9 mouse cellular contexts compared by ENCODE assay signal in genomic region chr12:80691671-80692091, GRCm38 (mm10). TPM values are rescaled to one million over a fixed set of nuclear protein-coding genes. Genes with fewer than 3 reads are reported as not detected.
DNase-seq lines count a peak whose midpoint lies in the region; ATAC-seq lines count a peak whose summit lies in the region.
"Had no signal": no experiment of that assay in that cellular context is flagged by ENCODE, and none has a peak within 500 bp of the region (broad histone marks: within the 10 kb centered on the region; RNA-seq: fewer than 3 reads in every experiment).

No protein-coding gene starts in this region.

- H3K4me2 ChIP-seq in neural tube, embryonic 11.5 days (ENCODE audit: low read depth), result no peak overlapping the region; the same call in 1 of the 2 replicates
- peak overlapping the region; percentile 46; the same call in 1 of the 2 replicates for H3K4me2 ChIP-seq in hindbrain, embryonic 11.5 days (replicated peaks; ENCODE audit: low read depth, low read length)
- H3K4me2 ChIP-seq in limb, embryonic 12.5 days, result peak overlapping the region; percentile 68

- H3K9me3 ChIP-seq in neural tube, embryonic 11.5 days (ENCODE audit: control insufficient read depth, low read length), result no peaks in the 10 kb centered on the region
- H3K9me3 ChIP-seq in hindbrain, embryonic 11.5 days (ENCODE audit: control insufficient read depth, low read length), result no peaks in the 10 kb centered on the region
- no peaks in the 10 kb centered on the region for H3K9me3 ChIP-seq in limb, embryonic 12.5 days

- H3K4me1 ChIP-seq in neural tube, embryonic 11.5 days (ENCODE audit: control insufficient read depth, insufficient read depth, low read length), result 0 out of 2 replicates have a peak, but pooled peaks cover 2% of the 10 kb centered on the region
- no peaks in the 10 kb centered on the region for H3K4me1 ChIP-seq in hindbrain, embryonic 11.5 days (replicated peaks; ENCODE audit: control insufficient read depth, insufficient read depth, low read length)
- H3K4me1 ChIP-seq in limb, embryonic 12.5 days (replicated peaks), result peaks cover 16% of the 10 kb centered on the region

- DNase-seq in neural tube, embryonic 11.5 days (ENCODE audit: low spot score), result peak; percentile 15
- DNase-seq in neural tube, embryonic 10.5 days (ENCODE audit: extremely low spot score, low spot score), result no peak
- DNase-seq in hindbrain, embryonic 11.5 days (ENCODE audit: low spot score), result peak; percentile 9
- peak; percentile 73 for DNase-seq in skeletal muscle tissue, adult 2 months (ENCODE audit: low read depth, low spot score)
- no peak for DNase-seq in layer of hippocampus, adult 11-12 months (ENCODE audit: low spot score)
- DNase-seq in retina, embryonic 14.5 days (ENCODE audit: low spot score), result no peak

- H3K27ac ChIP-seq in neural tube, embryonic 11.5 days (ENCODE audit: low read depth, low read length), result no peak overlapping the region
- H3K27ac ChIP-seq in hindbrain, embryonic 11.5 days (ENCODE audit: low read depth, low read length), result no peak overlapping the region
- no peak overlapping the region for H3K27ac ChIP-seq in limb, embryonic 12.5 days
- H3K27ac ChIP-seq: macrophage had no signal

- H3K27me3 ChIP-seq in neural tube, embryonic 11.5 days (ENCODE audit: control insufficient read depth, insufficient read depth, low read length), result peaks cover 32% of the 10 kb centered on the region
- peaks cover 31% of the 10 kb centered on the region for H3K27me3 ChIP-seq in hindbrain, embryonic 11.5 days (ENCODE audit: control insufficient read depth, insufficient read depth, low read length)
- peaks cover 69% of the 10 kb centered on the region for H3K27me3 ChIP-seq in limb, embryonic 12.5 days

- 10% methylated on average over 12 of the region's 12 CpGs for WGBS in neural tube, embryonic 11.5 days
- WGBS in hindbrain, embryonic 11.5 days, result 11% methylated on average over 12 of the region's 12 CpGs
- 11% methylated on average over 12 of the region's 12 CpGs for WGBS in limb, embryonic 12.5 days

- no peak overlapping the region for H3K4me3 ChIP-seq in neural tube, embryonic 11.5 days (ENCODE audit: low read depth, low read length)
- H3K4me3 ChIP-seq in hindbrain, embryonic 11.5 days (ENCODE audit: low read depth, low read length), result no peak overlapping the region
- peak overlapping the region; percentile 41 for H3K4me3 ChIP-seq in limb, embryonic 12.5 days (replicated peaks)

- no peak overlapping the region for H3K9ac ChIP-seq in neural tube, embryonic 11.5 days (ENCODE audit: low read length)
- no peak overlapping the region for H3K9ac ChIP-seq in hindbrain, embryonic 11.5 days (ENCODE audit: low read depth, low read length)
- no peak overlapping the region for H3K9ac ChIP-seq in limb, embryonic 12.5 days (replicated peaks)

- no peak for ATAC-seq in neural tube, embryonic 11.5 days (ENCODE audit: insufficient read depth, low FRiP score, low TSS enrichment)
- no peak for ATAC-seq in hindbrain, embryonic 11.5 days (ENCODE audit: low FRiP score)
- ATAC-seq in limb, embryonic 12.5 days (ENCODE audit: insufficient number of reproducible peaks, insufficient read depth, low FRiP score, low TSS enrichment, low read depth), result no peak
- no peak for ATAC-seq in inflammation-experienced regulatory T-cells, adult 6 months

- H3K36me3 ChIP-seq in neural tube, embryonic 11.5 days (ENCODE audit: control insufficient read depth, insufficient read depth, low read length), result no peaks in the 10 kb centered on the region
- no peaks in the 10 kb centered on the region for H3K36me3 ChIP-seq in hindbrain, embryonic 11.5 days (ENCODE audit: control insufficient read depth, insufficient read depth, low read length)
- H3K36me3 ChIP-seq in limb, embryonic 12.5 days, result no peaks in the 10 kb centered on the region

RNA-seq across cellular contexts. Expression of gene Plekhd1, which starts 0.7 kb away (rescaled TPM):
- polyA plus RNA-seq in neural tube, embryonic 11.5 days (2014; fragmentation: Nextera tagmentation; extraction: Ambion mirVana), result 1.3 and 1.5 TPM in 2 replicates
- 1.1 and 1.2 TPM in 2 replicates for polyA plus RNA-seq in hindbrain, embryonic 11.5 days (2014; fragmentation: Nextera tagmentation; extraction: Ambion mirVana)
- 0.44 TPM in 1 of 2 replicates, not detected in the other for polyA plus RNA-seq in limb, embryonic 12.5 days (2016; fragmentation: Nextera tagmentation; extraction: Ambion mirVana)
- polyA plus RNA-seq in inflammation-experienced regulatory T-cells, adult 6 months (2017; shearing (Covaris generic)), result 1 to 10 TPM in 2 of 3 experiments, not detected in 1; 1.5 to 2.4 TPM
- polyA plus RNA-seq: macrophage had no signal

RNA-seq across cellular contexts. Expression of gene Erh, which starts 47.5 kb away (rescaled TPM):
- polyA plus RNA-seq in neural tube, embryonic 11.5 days (2014; fragmentation: Nextera tagmentation; extraction: Ambion mirVana), result 335 and 346 TPM in 2 replicates
- 322 and 356 TPM in 2 replicates for polyA plus RNA-seq in hindbrain, embryonic 11.5 days (2014; fragmentation: Nextera tagmentation; extraction: Ambion mirVana)
- 357 and 362 TPM in 2 replicates for polyA plus RNA-seq in limb, embryonic 12.5 days (2016; fragmentation: Nextera tagmentation; extraction: Ambion mirVana)
- 100 to 1,000 TPM; 131 to 147 (median 146) TPM for polyA plus RNA-seq in inflammation-experienced regulatory T-cells, adult 6 months (2017; shearing (Covaris generic))

RNA-seq across cellular contexts. Expression of gene Slc39a9, which starts 48.0 kb away (rescaled TPM):
- 31.2 and 31.6 TPM in 2 replicates for polyA plus RNA-seq in neural tube, embryonic 11.5 days (2014; fragmentation: Nextera tagmentation; extraction: Ambion mirVana)
- polyA plus RNA-seq in hindbrain, embryonic 11.5 days (2014; fragmentation: Nextera tagmentation; extraction: Ambion mirVana), result 24.9 and 25.6 TPM in 2 replicates
- 26.1 and 26.6 TPM in 2 replicates for polyA plus RNA-seq in limb, embryonic 12.5 days (2016; fragmentation: Nextera tagmentation; extraction: Ambion mirVana)
- 10 to 100 TPM; 22.2 to 22.7 (median 22.5) TPM for polyA plus RNA-seq in inflammation-experienced regulatory T-cells, adult 6 months (2017; shearing (Covaris generic))

Comparison
In these comparisons a context has a peak if more than half of its experiments do, and no peak if none do; other contexts are left out.
1. DNase-seq: peak in neural tube, embryonic 11.5 days (single experiment), hindbrain, embryonic 11.5 days (single experiment) and skeletal muscle tissue, adult 2 months (single experiment); none in neural tube, embryonic 10.5 days (single experiment), layer of hippocampus, adult 11-12 months (single experiment) and retina, embryonic 14.5 days (single experiment).